Mouse (Mus musculus) CH12.LX (cell line): ENCODE measurements around the gene Gfy. TPM values are rescaled to one million over a fixed set of nuclear protein-coding genes. Genes with fewer than 3 reads are reported as not detected.

Experiments used
- DNase-seq: peaks from one replicate; pipeline ENCODE4 v3.0.0-alpha.2; 2013; ENCODE audit errors: extremely low read depth
- H3K27ac ChIP-seq: 2 replicates; pipeline ENCODE4 v1.5.1; 2012; ENCODE audit warnings: low read depth, mild to moderate bottlenecking, control low read depth, moderate library complexity; ENCODE audit not compliant: insufficient read depth
- H3K27me3 ChIP-seq: replicated peaks from 2 replicates; pipeline ENCODE3; 2012; ENCODE audit warnings: inconsistent platforms
- H3K36me3 ChIP-seq, 2 experiments: replicated peaks in 1 of 2; 2 replicates each; pipeline versions ENCODE3 to v1.6.1; 2012; ENCODE audit warnings: inconsistent platforms in 1 of 2, low read length in 1 of 2, mild to moderate bottlenecking in 1 of 2, mixed read lengths in 1 of 2, moderate library complexity in 1 of 2; ENCODE audit not compliant: control insufficient read depth in 1 of 2, insufficient read depth in 1 of 2
- H3K4me1 ChIP-seq, 2 experiments: 2 replicates each; pipeline ENCODE4 v1.6.1; 2012; ENCODE audit warnings: inconsistent platforms in 1 of 2, moderate library complexity in 1 of 2; ENCODE audit not compliant: insufficient read depth in 2 of 2, control insufficient read depth in 1 of 2
- H3K4me2 ChIP-seq: 2 replicates; pipeline ENCODE4 v1.6.1; 2012; ENCODE audit warnings: low read depth, mild to moderate bottlenecking, control low read depth; ENCODE audit not compliant: poor library complexity, insufficient read depth, severe bottlenecking
- H3K4me3 ChIP-seq, 3 experiments: fragments of 150-350 bp in 1 of 3; sonication (generic) in 1 of 3; replicated peaks in 1 of 3; 2 replicates each; pipeline versions ENCODE3 to v1.5.1; 2011 to 2012; ENCODE audit warnings: low read depth in 2 of 3, low read length in 2 of 3, mild to moderate bottlenecking in 2 of 3, moderate library complexity in 2 of 3, control low read depth in 1 of 3, improper control_type of control experiment in 1 of 3, inconsistent platforms in 1 of 3, mixed read lengths in 1 of 3; ENCODE audit not compliant: poor library complexity in 1 of 3
- H3K79me2 ChIP-seq: replicated peaks from 2 replicates; pipeline ENCODE4 v1.6.1; 2012; ENCODE audit warnings: mild to moderate bottlenecking, moderate library complexity; ENCODE audit not compliant: control insufficient read depth, poor library complexity, insufficient read depth, severe bottlenecking; ENCODE audit errors: extremely low read depth
- H3K9ac ChIP-seq: 2 replicates; pipeline ENCODE4 v1.6.1; 2012; ENCODE audit warnings: low read depth, mild to moderate bottlenecking, control low read depth, moderate library complexity; ENCODE audit not compliant: insufficient read depth
- H3K9me3 ChIP-seq: replicated peaks from 2 replicates; pipeline ENCODE3; 2012; ENCODE audit warnings: low read length, inconsistent platforms, mixed read lengths
- CHD2 ChIP-seq: IDR thresholded peaks from 2 replicates; pipeline ENCODE4 v1.6.1; 2011; ENCODE audit warnings: low read length, improper control_type of control experiment
- E2F4 ChIP-seq: IDR thresholded peaks from 2 replicates; pipeline ENCODE4 v1.6.1; 2011; ENCODE audit warnings: low read depth, low read length, improper control_type of control experiment; ENCODE audit not compliant: insufficient replicate concordance
- ELF1 ChIP-seq: IDR thresholded peaks from 2 replicates; pipeline ENCODE4 v1.6.1; 2014; ENCODE audit warnings: low read depth, mild to moderate bottlenecking, inconsistent platforms, low read length, improper control_type of control experiment
- EP300 ChIP-seq: IDR thresholded peaks from 2 replicates; pipeline ENCODE4 v1.6.1; 2011; ENCODE audit warnings: low read length, improper control_type of control experiment
- HCFC1 ChIP-seq: IDR thresholded peaks from 2 replicates; pipeline ENCODE4 v1.6.1; 2012; ENCODE audit warnings: low read depth, mild to moderate bottlenecking, inconsistent platforms, low read length, improper control_type of control experiment
- JUN ChIP-seq: IDR thresholded peaks from 2 replicates; pipeline ENCODE4 v1.6.1; 2011; ENCODE audit warnings: low read depth, mild to moderate bottlenecking, low read length, improper control_type of control experiment, moderate library complexity; ENCODE audit not compliant: insufficient read depth
- MAFK ChIP-seq: IDR thresholded peaks from 2 replicates; pipeline ENCODE4 v1.6.1; 2011; ENCODE audit warnings: low read length, improper control_type of control experiment; ENCODE audit not compliant: insufficient replicate concordance
- MAZ ChIP-seq: IDR thresholded peaks from 2 replicates; pipeline ENCODE4 v1.6.1; 2012; ENCODE audit warnings: low read depth, mild to moderate bottlenecking, inconsistent platforms, low read length, improper control_type of control experiment, moderate library complexity
- MEF2A ChIP-seq: IDR thresholded peaks from 2 replicates; pipeline ENCODE4 v1.6.1; 2014; ENCODE audit warnings: low read depth, mild to moderate bottlenecking, inconsistent platforms, low read length, improper control_type of control experiment, borderline replicate concordance
- MXI1 ChIP-seq: IDR thresholded peaks from 2 replicates; pipeline ENCODE4 v1.6.1; 2011; ENCODE audit warnings: mild to moderate bottlenecking, low read depth, low read length, improper control_type of control experiment
- NRF1 ChIP-seq: IDR thresholded peaks from 2 replicates; pipeline ENCODE4 v1.6.1; 2014; ENCODE audit warnings: low read depth, mild to moderate bottlenecking, inconsistent platforms, low read length, improper control_type of control experiment, moderate library complexity
- POLR2A ChIP-seq: IDR thresholded peaks from 2 replicates; pipeline ENCODE4 v1.6.1; 2011; ENCODE audit warnings: low read depth, mild to moderate bottlenecking, improper control_type of control experiment, low read length
- POLR2AphosphoS2 ChIP-seq: IDR thresholded peaks from 2 replicates; pipeline ENCODE4 v1.6.1; 2011; ENCODE audit warnings: low read depth, low read length, improper control_type of control experiment
- TBP ChIP-seq: conservative IDR thresholded peaks from 2 replicates; pipeline ENCODE4 v1.6.1; 2011; ENCODE audit warnings: low read depth, low read length, improper control_type of control experiment
- TCF12 ChIP-seq: IDR thresholded peaks from 2 replicates; pipeline ENCODE4 v1.6.1; 2014; ENCODE audit warnings: low read depth, mild to moderate bottlenecking, inconsistent platforms, low read length, improper control_type of control experiment
- USF1 ChIP-seq: IDR thresholded peaks from 2 replicates; pipeline ENCODE4 v1.6.1; 2014; ENCODE audit warnings: low read depth, mild to moderate bottlenecking, inconsistent platforms, low read length, improper control_type of control experiment
- USF2 ChIP-seq: conservative IDR thresholded peaks from 2 replicates; pipeline ENCODE4 v1.6.1; 2011; ENCODE audit warnings: low read depth, low read length, improper control_type of control experiment
- ZC3H11A ChIP-seq: IDR thresholded peaks from 2 replicates; pipeline ENCODE4 v1.6.1; 2012; ENCODE audit warnings: low read depth, mild to moderate bottlenecking, inconsistent platforms, low read length, improper control_type of control experiment
- ZKSCAN1 ChIP-seq: IDR thresholded peaks from 2 replicates; pipeline ENCODE4 v1.6.1; 2012; ENCODE audit warnings: low read depth, inconsistent platforms, low read length, improper control_type of control experiment, borderline replicate concordance
- ZMIZ1 ChIP-seq: IDR thresholded peaks from 2 replicates; pipeline ENCODE4 v1.6.1; 2012; ENCODE audit warnings: low read depth, mild to moderate bottlenecking, inconsistent platforms, low read length, improper control_type of control experiment
- ZNF384 ChIP-seq: IDR thresholded peaks from 2 replicates; pipeline ENCODE4 v1.6.1; 2012; ENCODE audit warnings: low read depth, low read length, improper control_type of control experiment, inconsistent platforms
- dilution Hi-C: fragments of 300-500 bp; cut with MboI; formaldehyde crosslinking; loops from 2 replicates; pipeline ENCODE4 v1.14.3; 2020; ENCODE audit warnings: low sequenced_read_pairs; ENCODE audit not compliant: extremely low pct_unique_long_range_greater_than_20kb, extremely low pct_ligation_motif_present
- in situ Hi-C: fragments of 300-500 bp; cut with MboI; formaldehyde crosslinking; loops from 3 replicates; pipeline ENCODE4 v1.14.3; 2019; ENCODE audit warnings: low sequenced_read_pairs, low pct_ligation_motif_present, low pct_unique_long_range_greater_than_20kb, mixed read lengths
- polyA plus RNA-seq: library from polyadenylated mRNA; unstranded; fragments of >175 nt; gene quantifications from 2 replicates; pipeline ENCODE4 v1.2.1, GENCODE M21; 2012; ENCODE audit warnings: low read depth; ENCODE audit not compliant: insufficient read length
- total RNA-seq, 2 experiments: library from RNA; depleted of rRNA; stranded (reverse); fragments of 300-350 nt in 1 of 2; fragments of >200 nt in 1 of 2; gene quantifications; 2 replicates each; pipeline ENCODE4 v1.2.3; 2012 to 2014

Gene Gfy
- total and polyA plus RNA-seq, 3 experiments = not detected

DNA sequence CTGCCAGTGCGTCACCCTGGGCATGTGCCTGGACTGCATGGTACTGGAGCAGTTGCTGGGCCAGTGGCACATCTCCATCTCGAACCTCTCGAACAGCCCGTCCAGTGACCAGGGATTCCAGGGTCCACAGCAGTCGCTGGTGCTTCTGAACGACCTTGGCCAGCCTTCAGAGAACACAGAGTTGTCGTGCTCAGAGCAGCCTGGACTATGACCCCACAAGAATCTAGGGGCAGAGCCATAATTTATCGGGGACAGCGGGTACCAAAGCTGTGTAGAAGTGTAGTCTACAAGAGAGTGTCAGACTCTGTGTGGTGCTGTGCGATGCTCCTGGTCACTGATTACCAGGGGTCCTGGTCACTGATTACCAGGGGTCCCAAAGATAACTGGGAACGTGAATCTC lies 31.5 kb downstream of the Gfy start:
- peaks cover 5 to 29% of the 10 kb centered on the region in 2 experiments for H3K4me1 ChIP-seq
- dilution Hi-C loops = no loop called here
- no peak overlapping the region for H3K4me3 ChIP-seq
- in situ Hi-C loops = no loop called here
- H3K36me3 ChIP-seq = peaks cover 7 to 69% of the 10 kb centered on the region in 2 experiments
- no peaks in the 10 kb centered on the region for H3K79me2 ChIP-seq
- no peaks in the 10 kb centered on the region for H3K9me3 ChIP-seq
- TF ChIP-seq ZC3H11A = no peak
- TF ChIP-seq MXI1 = no peak
- TF ChIP-seq ELF1 = no peak
- TF ChIP-seq ZNF384 = no peak
- no peak for TF ChIP-seq JUN
- TF ChIP-seq EP300 = no peak
- no peak for TF ChIP-seq POLR2A
- TF ChIP-seq MAFK = no peak
- no peak for TF ChIP-seq TBP
- TF ChIP-seq USF1 = no peak
- TF ChIP-seq CHD2 = no peak
- no peak for TF ChIP-seq MEF2A
- no peak for TF ChIP-seq NRF1
- TF ChIP-seq ZKSCAN1 = no peak
- no peak for TF ChIP-seq MAZ
- TF ChIP-seq USF2 = no peak
- no peak for TF ChIP-seq ZMIZ1
- no peak for TF ChIP-seq E2F4
- no peak for TF ChIP-seq HCFC1
- no peak overlapping the region for H3K4me2 ChIP-seq
- no peak overlapping the region for H3K9ac ChIP-seq
- H3K27ac ChIP-seq = no peak overlapping the region
- H3K27me3 ChIP-seq = no peaks in the 10 kb centered on the region
- no peak for DNase-seq

DNA sequence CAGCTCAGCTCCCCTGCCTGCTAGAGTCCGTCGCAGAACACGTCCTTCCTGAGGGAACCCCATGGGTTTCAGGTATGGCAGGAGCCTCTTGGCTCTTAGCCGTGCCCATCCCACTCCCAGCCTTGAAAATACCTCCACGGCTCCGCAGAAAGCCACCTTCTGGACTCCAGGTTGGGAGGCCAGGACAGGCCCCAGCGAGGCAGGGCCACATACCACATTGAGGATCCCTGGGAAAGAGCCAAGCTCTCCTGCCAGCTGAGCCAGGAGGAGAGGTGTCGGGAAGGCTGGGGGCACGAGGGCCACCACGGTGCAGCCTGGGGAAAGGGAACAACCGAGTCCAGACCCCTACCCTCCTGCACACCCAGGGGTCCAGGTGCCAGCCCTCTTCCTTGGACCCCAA lies 32.1 kb downstream of the Gfy start:
- no peaks in the 10 kb centered on the region for H3K27me3 ChIP-seq
- H3K79me2 ChIP-seq = no peaks in the 10 kb centered on the region
- H3K4me3 ChIP-seq = no peak overlapping the region
- peaks cover 12 to 75% of the 10 kb centered on the region in 2 experiments for H3K36me3 ChIP-seq
- no peak overlapping the region for H3K4me2 ChIP-seq
- TF ChIP-seq TCF12 = no peak
- no peak for TF ChIP-seq MEF2A
- TF ChIP-seq POLR2A = no peak
- TF ChIP-seq POLR2AphosphoS2 = no peak
- TF ChIP-seq ZKSCAN1 = no peak
- no peak for TF ChIP-seq MAFK
- in situ Hi-C loops = no loop called here
- dilution Hi-C loops = no loop called here
- peaks cover 5 to 29% of the 10 kb centered on the region in 2 experiments for H3K4me1 ChIP-seq
- no peak overlapping the region for H3K27ac ChIP-seq
- H3K9me3 ChIP-seq = no peaks in the 10 kb centered on the region
- no peak for DNase-seq
- H3K9ac ChIP-seq = no peak overlapping the region
